Mouse (Mus musculus) testis, adult 2 months (tissue): ENCODE results near the gene Zfp706.

ENCODE experiments used
- CTCF ChIP-seq: fragments of 200-500 bp; IDR thresholded peaks from 2 replicates; pipeline ENCODE4 v1.5.1; 2012; ENCODE audit warnings: low read depth, mild to moderate bottlenecking, inconsistent platforms, low read length, moderate library complexity; ENCODE audit not compliant: control insufficient read depth, insufficient read depth, insufficient replicate concordance
- POLR2A ChIP-seq: fragments of 200-500 bp; IDR thresholded peaks from 2 replicates; pipeline ENCODE4 v1.6.1; 2012; ENCODE audit warnings: low read depth, mild to moderate bottlenecking, inconsistent platforms, low read length, moderate library complexity; ENCODE audit not compliant: control insufficient read depth

- TF ChIP-seq CTCF (no peak), POLR2A (no peak)
These were observed 33.6 kb upstream of the Zfp706 start for GRCm38 (mm10) chr15:37041214-37041613.
